Mouse (Mus musculus) stomach, embryonic 16.5 days (tissue): Measurements from ENCODE around the gene Pole4. TPM values are rescaled to one million over a fixed set of nuclear protein-coding genes. Genes with fewer than 3 reads are reported as not detected.

Experiments used
- ATAC-seq: fragments of 200-750 bp; cut with Nextera tagmentation; 2 replicates; pipeline ENCODE4 v1.8.0; 2017; ENCODE audit warnings: moderate number of reproducible peaks, moderate TSS enrichment; ENCODE audit not compliant: insufficient read depth, low FRiP score
- H3K27ac ChIP-seq: fragments of 300-500 bp; sonication (generic); 2 replicates; pipeline ENCODE4 v1.5.1; 2014; ENCODE audit warnings: low read length
- H3K27me3 ChIP-seq: fragments of 300-500 bp; sonication (generic); 2 replicates; pipeline ENCODE4 v1.6.1; 2014; ENCODE audit warnings: low read length, control low read depth, mixed read lengths; ENCODE audit not compliant: control insufficient read depth, insufficient read depth
- H3K36me3 ChIP-seq: fragments of 300-500 bp; sonication (generic); 2 replicates; pipeline ENCODE4 v1.6.1; 2014; ENCODE audit warnings: low read length; ENCODE audit not compliant: control insufficient read depth, insufficient read depth
- H3K4me1 ChIP-seq: fragments of 300-500 bp; sonication (generic); 2 replicates; pipeline ENCODE4 v1.6.1; 2014; ENCODE audit warnings: low read length, control low read depth, mixed read lengths; ENCODE audit not compliant: control insufficient read depth, insufficient read depth
- H3K4me2 ChIP-seq: fragments of 300-500 bp; sonication (generic); 2 replicates; pipeline ENCODE4 v1.6.1; 2014; ENCODE audit warnings: low read depth, low read length, mixed read lengths
- H3K4me3 ChIP-seq: fragments of 300-500 bp; sonication (generic); replicated peaks from 2 replicates; pipeline ENCODE4 v1.5.1; 2014; ENCODE audit warnings: mild to moderate bottlenecking, low read length
- H3K9ac ChIP-seq: fragments of 300-500 bp; sonication (generic); 2 replicates; pipeline ENCODE4 v1.6.1; 2014; ENCODE audit warnings: low read length
- H3K9me3 ChIP-seq: fragments of 300-500 bp; sonication (generic); replicated peaks from 2 replicates; pipeline ENCODE4 v1.6.1; 2016; ENCODE audit warnings: low read length, control low read depth; ENCODE audit not compliant: control insufficient read depth
- WGBS: fragments of 180-500 bp; shearing (Covaris S2); extraction: QIAGEN DNeasy Blood & Tissue Kit; methylation state at CpG from one replicate; pipeline ENCODE4 v1.1.7; 2014; 5-methylcytosine and 5-hydroxymethylcytosine counted together
- polyA plus RNA-seq: library from polyadenylated mRNA; unstranded; fragments of >200 nt; fragmentation: Nextera tagmentation; extraction: Ambion mirVana; gene quantifications from 2 replicates; pipeline ENCODE4 v1.2.1, GENCODE M21; 2015

The Pole4 gene
- polyA plus RNA-seq, 1 experiment from 2014 or later = 94.1 TPM

DNA sequence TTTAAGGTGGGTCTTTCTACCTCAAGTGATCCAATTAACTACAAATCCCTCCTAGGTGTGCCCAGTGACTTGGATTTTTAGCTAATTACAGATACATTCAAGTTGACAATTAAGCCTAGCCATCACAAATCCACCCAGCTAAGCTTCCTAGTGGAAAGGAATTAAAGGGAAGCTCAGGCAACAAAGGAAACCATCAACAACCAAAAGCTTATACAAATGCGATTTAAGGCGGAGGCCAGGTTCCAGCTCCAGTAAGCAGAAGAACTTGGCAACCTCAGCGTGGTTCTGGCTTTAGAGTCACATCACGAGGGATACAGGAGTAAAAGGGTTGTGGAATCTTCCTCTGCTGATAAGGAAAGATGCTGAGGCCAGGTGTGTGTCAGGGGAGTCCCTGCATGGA lies 92.0 kb downstream of the Pole4 start:
- no peak overlapping the region for H3K9ac ChIP-seq
- H3K4me3 ChIP-seq = no peak overlapping the region
- no peaks in the 10 kb centered on the region for H3K27me3 ChIP-seq
- no peak overlapping the region for H3K4me2 ChIP-seq
- ATAC-seq = no peak
- no peak overlapping the region for H3K27ac ChIP-seq
- 67% methylated on average over 4 of the region's 4 CpGs for WGBS
- H3K4me1 ChIP-seq = no peaks in the 10 kb centered on the region
- no peaks in the 10 kb centered on the region for H3K9me3 ChIP-seq
- no peaks in the 10 kb centered on the region for H3K36me3 ChIP-seq

DNA sequence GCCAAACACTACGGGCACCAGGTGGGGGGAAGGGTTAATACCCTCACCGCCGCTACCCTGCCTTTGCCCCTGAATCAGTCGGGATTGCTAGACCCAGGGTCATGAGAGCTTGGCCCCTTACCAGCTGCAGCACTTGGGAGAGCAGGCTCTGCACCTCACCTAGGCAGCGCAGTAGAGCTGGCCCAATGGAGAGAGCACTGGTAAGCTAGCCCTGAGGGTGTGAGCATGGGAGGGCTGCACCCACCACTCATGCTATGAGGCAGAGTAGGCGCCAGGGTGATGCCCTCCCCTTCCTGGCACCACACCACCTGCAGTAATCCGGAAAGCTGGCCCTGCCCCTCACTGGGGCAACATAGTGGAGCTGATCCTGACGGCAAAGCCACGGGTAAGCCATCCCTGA lies 94.1 kb downstream of the Pole4 start:
- H3K9me3 ChIP-seq = no peaks in the 10 kb centered on the region
- no peak overlapping the region for H3K27ac ChIP-seq
- H3K4me3 ChIP-seq = no peak overlapping the region
- no peak overlapping the region for H3K9ac ChIP-seq
- H3K4me1 ChIP-seq = no peaks in the 10 kb centered on the region
- no peaks in the 10 kb centered on the region for H3K36me3 ChIP-seq
- 77% methylated on average over 9 of the region's 9 CpGs for WGBS
- H3K27me3 ChIP-seq = no peaks in the 10 kb centered on the region
- no peak for ATAC-seq
- H3K4me2 ChIP-seq = no peak overlapping the region

DNA sequence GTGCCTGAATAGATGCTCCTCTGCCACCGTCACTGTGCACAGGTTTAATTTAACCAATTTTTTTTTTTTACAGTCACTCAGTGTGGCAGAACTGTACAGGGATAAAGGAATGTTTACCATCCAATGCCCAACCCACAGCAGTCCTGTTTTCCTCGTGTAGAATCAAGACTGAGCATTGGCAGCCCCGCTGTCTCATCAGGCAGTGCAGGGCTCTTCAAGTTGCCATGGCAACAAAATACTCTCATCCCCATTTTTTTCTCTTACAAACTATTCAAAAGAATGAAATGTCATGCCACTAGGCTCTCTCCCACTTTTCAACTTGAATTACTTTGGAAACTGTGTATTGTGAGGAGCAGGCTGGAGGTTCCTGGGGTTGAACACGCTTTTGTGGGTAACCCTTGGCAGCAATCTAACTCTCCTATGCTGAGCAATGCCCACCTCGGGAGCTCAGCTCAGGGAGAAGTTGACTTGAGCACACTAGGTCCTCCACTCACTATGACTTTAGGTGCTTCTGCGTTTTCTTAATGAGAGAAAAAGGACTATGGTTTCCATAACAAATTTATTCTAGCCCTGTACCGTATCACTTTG lies 95.7 kb downstream of the Pole4 start:
- WGBS = 76% methylated on average over 7 of the region's 7 CpGs
- H3K4me1 ChIP-seq = no peaks in the 10 kb centered on the region
- no peak overlapping the region for H3K4me2 ChIP-seq
- no peaks in the 10 kb centered on the region for H3K27me3 ChIP-seq
- H3K9ac ChIP-seq = no peak overlapping the region
- no peaks in the 10 kb centered on the region for H3K36me3 ChIP-seq
- H3K9me3 ChIP-seq = no peaks in the 10 kb centered on the region
- H3K4me3 ChIP-seq = no peak overlapping the region
- ATAC-seq = no peak
- H3K27ac ChIP-seq = no peak overlapping the region

DNA sequence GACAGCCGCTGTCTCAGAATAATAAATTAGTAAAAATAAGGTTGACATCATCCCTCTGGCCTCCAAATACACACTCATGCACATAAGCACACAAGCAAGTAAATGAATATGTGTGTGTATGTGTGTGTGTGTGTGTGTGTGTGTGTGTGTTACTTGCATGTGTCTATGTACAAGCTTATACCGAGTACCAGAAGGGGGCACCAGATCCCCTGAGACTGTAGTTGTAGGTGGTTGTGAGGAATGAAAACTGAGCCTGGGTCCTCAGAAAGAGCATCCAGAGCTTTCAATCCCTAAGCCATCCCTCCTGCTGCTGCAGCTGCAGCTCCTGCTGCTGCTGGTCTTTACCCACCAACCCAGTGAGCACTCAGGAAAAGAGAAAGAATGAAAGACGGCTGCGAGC lies 96.4 kb downstream of the Pole4 start:
- Histone ChIP-seq H3K4me1 (no peaks in the 10 kb centered on the region), H3K4me2 (no peak overlapping the region), H3K36me3 (no peaks in the 10 kb centered on the region), H3K9me3 (no peaks in the 10 kb centered on the region), H3K9ac (no peak overlapping the region), H3K27ac (no peak overlapping the region), H3K27me3 (no peaks in the 10 kb centered on the region), H3K4me3 (no peak overlapping the region)
- no peak for ATAC-seq
- 92% methylated on average over 4 of the region's 4 CpGs for WGBS

DNA sequence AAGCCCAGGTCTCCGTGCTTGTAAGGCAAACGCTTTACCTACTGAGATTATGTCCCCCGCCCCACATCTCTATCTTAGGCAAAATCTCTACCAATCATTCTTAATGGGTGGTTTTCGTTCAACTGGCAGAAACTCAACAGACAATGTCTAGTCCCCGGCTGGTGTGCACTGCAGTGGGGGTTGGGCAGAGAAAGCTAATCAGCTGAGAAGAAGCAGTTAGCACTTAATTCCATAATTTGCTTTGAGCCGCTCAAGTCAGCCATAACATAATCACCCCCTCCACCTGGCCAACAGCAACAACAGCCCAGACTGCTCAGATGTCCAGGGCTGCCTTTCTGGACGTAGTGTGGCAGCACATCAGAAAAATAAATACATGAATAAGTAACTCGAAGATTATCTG lies 100.4 kb downstream of the Pole4 start:
- Histone ChIP-seq H3K9me3 (no peaks in the 10 kb centered on the region), H3K27me3 (no peaks in the 10 kb centered on the region), H3K4me3 (no peak overlapping the region), H3K36me3 (no peaks in the 10 kb centered on the region), H3K4me2 (no peak overlapping the region), H3K27ac (no peak overlapping the region), H3K9ac (no peak overlapping the region), H3K4me1 (no peaks in the 10 kb centered on the region)
- 55% methylated on average over 8 of the region's 8 CpGs for WGBS
- no peak for ATAC-seq

DNA sequence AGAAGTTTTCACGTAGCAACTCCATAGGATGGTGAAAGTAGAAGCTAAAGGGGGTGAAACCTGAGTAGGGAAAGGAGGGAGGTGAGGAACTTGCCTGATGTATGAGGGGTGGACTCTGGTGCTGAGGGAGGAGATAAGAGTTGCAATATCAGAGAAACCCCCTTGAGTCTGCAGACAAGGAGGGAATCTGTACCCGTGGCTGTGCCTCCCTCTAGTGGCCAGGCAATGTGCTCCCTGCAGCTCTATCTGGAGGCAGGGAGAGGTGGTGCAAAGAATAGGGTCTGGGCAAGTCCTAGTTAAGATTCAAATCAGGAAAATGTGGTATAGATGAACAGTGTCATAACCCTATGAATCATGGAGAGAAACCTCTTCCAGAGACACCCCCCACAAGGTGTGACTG lies 101.5 kb downstream of the Pole4 start:
- Histone ChIP-seq H3K4me1 (no peaks in the 10 kb centered on the region), H3K36me3 (no peaks in the 10 kb centered on the region), H3K4me2 (no peak overlapping the region), H3K9me3 (no peaks in the 10 kb centered on the region), H3K4me3 (no peak overlapping the region), H3K9ac (no peak overlapping the region), H3K27ac (no peak overlapping the region), H3K27me3 (no peaks in the 10 kb centered on the region)
- WGBS = 35% methylated on average over 2 of the region's 2 CpGs
- no peak for ATAC-seq

DNA sequence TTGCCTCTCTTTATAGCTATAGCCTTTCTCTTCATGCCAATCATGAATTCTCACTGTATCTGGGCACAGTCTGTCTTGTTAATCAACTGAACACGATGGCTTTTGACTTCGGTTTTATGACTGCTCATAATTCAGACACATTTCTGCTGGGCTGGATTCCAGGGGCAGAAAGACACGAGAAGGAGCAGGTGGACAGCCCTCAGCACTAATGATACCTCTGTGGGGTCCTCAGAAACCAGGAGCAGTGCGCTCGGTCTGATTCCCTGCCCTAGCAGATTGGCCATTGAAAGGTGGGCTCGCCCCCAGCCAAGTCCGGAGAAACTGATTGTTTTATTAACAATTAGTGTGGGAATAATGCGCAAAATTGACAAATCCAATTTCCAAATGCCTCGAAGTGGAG lies 101.9 kb downstream of the Pole4 start:
- H3K27ac ChIP-seq = no peak overlapping the region
- H3K9ac ChIP-seq = no peak overlapping the region
- no peaks in the 10 kb centered on the region for H3K4me1 ChIP-seq
- H3K36me3 ChIP-seq = no peaks in the 10 kb centered on the region
- 81% methylated on average over 9 of the region's 9 CpGs for WGBS
- H3K4me3 ChIP-seq = no peak overlapping the region
- H3K9me3 ChIP-seq = no peaks in the 10 kb centered on the region
- H3K27me3 ChIP-seq = no peaks in the 10 kb centered on the region
- ATAC-seq = no peak
- H3K4me2 ChIP-seq = no peak overlapping the region

DNA sequence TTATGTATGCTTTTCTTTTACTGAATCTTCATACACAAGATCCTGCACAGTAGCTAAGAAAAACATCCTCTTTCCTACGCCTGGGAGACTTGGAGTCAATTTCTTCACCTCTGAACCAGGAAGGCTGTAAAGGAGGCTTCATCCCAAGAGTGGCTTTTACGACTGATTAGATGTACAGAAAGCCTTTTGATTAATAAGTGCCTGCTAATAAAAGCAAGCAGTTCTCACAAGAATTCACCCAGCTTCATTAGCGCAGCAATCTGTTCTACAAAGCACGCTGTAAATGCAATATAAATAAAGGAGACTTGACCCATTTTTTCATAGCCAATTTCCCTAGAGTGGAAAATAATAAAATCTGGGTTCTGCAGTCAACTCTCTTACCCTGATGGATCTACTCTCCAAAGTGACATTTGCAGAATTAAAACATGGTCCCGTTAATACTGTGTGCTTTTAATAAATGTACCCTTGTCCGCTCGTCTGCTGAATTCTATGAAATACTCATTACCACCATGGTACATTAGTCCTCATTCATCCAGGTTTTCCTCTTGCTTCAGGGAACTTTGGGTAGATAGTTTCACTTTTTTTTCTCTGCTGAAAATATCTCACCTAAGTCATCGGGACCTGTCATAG lies 109.6 kb downstream of the Pole4 start:
- no peaks in the 10 kb centered on the region for H3K4me1 ChIP-seq
- no peak overlapping the region for H3K4me3 ChIP-seq
- H3K4me2 ChIP-seq = no peak overlapping the region
- H3K9me3 ChIP-seq = no peaks in the 10 kb centered on the region
- no peak overlapping the region for H3K27ac ChIP-seq
- no peak overlapping the region for H3K9ac ChIP-seq
- WGBS = 72% methylated on average over 8 of the region's 8 CpGs
- H3K36me3 ChIP-seq = no peaks in the 10 kb centered on the region
- no peaks in the 10 kb centered on the region for H3K27me3 ChIP-seq
- no peak for ATAC-seq

DNA sequence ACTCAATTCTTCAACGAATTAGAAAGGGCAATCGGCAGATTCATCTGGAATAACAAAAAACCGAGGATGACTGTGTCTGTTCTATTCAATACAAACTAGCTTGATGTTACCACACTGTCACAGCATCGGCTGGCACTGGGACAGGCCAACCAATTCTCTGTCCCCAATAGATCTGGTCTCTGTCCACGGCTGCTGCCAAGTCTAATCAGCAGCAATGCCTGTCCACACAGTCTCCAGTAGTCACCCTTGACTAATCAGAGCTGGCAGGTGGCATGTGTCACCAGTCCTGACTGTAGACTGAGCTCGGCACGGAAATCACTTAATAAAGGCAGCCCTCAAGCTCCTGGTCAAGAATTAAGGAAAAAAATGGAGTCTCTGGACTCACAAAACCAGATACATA lies 115.8 kb downstream of the Pole4 start:
- no peaks in the 10 kb centered on the region for H3K36me3 ChIP-seq
- H3K4me1 ChIP-seq = no peaks in the 10 kb centered on the region
- H3K27ac ChIP-seq = no peak overlapping the region
- no peak overlapping the region for H3K9ac ChIP-seq
- no peak for ATAC-seq
- no peaks in the 10 kb centered on the region for H3K27me3 ChIP-seq
- H3K4me2 ChIP-seq = no peak overlapping the region
- H3K9me3 ChIP-seq = no peaks in the 10 kb centered on the region
- WGBS = 77% methylated on average over 7 of the region's 7 CpGs
- H3K4me3 ChIP-seq = no peak overlapping the region
